Mouse (Mus musculus): ENCODE measurements around the gene Fam19a5.

Gene Fam19a5

DNA sequence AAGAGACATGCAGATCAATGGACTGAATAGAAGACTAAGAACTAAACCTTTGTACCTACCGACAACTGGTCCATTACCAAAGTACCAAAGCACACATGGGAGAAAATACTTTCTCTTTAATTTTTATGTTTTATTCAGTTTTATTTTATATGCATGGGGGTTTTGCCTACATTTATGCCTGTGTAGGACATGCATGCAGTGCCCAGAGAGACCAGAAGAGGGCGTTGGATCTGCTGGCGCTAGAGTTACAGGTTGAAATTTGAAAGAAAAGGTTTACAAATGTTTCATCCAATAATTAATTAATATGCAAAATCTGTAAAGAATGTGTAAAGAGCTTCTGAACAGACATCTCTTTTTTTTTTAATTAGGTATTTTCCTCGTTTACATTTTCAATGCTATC, 229.9 kb downstream of the Fam19a5 start:
- no peak for DNase-seq

DNA sequence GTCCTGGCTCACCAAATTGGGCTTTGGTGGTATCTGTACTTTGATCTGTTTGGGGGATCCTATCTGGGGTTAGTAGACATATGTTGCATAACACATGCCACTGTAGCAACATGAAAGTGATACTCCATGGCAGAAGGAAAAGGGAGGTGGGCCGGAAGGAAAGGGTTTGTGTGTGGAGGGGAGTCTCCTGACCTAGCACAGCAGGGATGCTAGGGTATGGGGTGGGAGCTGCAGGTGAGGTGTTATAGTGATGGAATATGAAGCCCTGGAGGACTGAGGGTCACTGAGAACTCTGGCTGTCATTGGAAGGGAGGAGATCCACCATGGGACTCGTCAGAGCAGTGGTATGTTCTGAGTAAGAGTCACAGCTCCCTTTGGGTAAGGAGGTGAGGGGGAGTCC, 239.2 kb downstream of the Fam19a5 start:
- no peak for DNase-seq

DNA sequence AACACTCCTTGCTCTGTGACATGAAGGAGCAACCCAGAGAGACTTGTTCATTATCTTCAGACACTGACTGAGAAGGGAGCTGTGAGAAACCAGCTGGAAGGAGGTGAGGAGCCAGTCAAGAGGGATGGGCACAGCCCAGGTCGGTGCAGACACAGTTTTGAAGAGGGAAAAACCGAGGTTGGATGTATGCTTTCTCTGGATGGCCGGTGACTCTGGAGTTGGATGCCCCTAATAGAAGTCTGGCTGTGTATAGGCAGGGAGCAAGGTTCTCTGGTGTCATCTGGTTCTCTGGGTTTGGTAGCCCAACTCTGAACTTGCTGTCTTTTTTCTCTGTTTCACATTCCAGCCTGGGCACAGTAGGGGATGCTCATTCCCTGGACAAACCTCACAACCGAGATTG, 245.6 kb downstream of the Fam19a5 start:
- DNase-seq: no peak

DNA sequence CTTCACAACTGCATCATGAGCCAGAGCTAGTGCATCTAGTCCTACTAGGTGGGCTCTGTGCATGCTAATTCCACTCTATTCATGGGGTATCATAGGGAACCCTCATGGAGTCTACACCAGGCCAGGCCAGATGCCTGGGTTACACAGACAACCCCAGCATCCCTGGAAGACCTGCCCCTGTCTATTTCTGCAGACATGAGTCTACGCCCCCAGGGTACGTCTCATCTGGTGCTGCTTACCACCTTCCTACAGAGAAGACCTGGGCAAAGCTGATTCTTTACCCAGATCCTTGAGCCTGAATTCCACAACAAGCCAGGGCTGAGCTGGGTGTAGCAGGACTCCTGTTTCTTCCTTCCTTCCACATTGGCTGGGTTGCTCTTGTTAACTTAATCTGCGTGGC, 249.6 kb downstream of the Fam19a5 start:
- DNase-seq: no peak

GRCm38 (mm10) chr15:87796571-87796970, 252.5 kb downstream of the Fam19a5 start:
- no peak for DNase-seq
